Mouse (Mus musculus) cortical plate, adult 2 months (tissue): ENCODE data around the gene Rpl35.

ENCODE experiments used
- CTCF ChIP-seq: fragments of 200-500 bp; IDR thresholded peaks from 2 replicates; pipeline ENCODE4 v1.5.1; 2011; ENCODE audit warnings: mild to moderate bottlenecking, control low read depth, low read length; ENCODE audit not compliant: insufficient read depth; ENCODE audit errors: extremely low read depth
- POLR2A ChIP-seq: fragments of 200-500 bp; IDR thresholded peaks from 2 replicates; pipeline ENCODE4 v1.6.1; 2011; ENCODE audit warnings: mild to moderate bottlenecking, low read length, control low read depth; ENCODE audit not compliant: insufficient read depth; ENCODE audit errors: extremely low read depth

GRCm38 (mm10) chr2:39008954-39009365 lies 3.5 kb upstream of the Rpl35 start:
- TF ChIP-seq CTCF = no peak
- TF ChIP-seq POLR2A = no peak
